Mouse (Mus musculus) E14TG2a.4 (cell line): ENCODE measurements around the gene Slc22a12.

Experiments
- CTCF ChIP-seq: conservative IDR thresholded peaks from 2 replicates; pipeline ENCODE4 v1.5.1; 2014; ENCODE audit warnings: low read length
- POU5F1 ChIP-seq: IDR thresholded peaks from 2 replicates; pipeline ENCODE4 v1.6.1; 2014; ENCODE audit warnings: low read length, borderline replicate concordance

DNA sequence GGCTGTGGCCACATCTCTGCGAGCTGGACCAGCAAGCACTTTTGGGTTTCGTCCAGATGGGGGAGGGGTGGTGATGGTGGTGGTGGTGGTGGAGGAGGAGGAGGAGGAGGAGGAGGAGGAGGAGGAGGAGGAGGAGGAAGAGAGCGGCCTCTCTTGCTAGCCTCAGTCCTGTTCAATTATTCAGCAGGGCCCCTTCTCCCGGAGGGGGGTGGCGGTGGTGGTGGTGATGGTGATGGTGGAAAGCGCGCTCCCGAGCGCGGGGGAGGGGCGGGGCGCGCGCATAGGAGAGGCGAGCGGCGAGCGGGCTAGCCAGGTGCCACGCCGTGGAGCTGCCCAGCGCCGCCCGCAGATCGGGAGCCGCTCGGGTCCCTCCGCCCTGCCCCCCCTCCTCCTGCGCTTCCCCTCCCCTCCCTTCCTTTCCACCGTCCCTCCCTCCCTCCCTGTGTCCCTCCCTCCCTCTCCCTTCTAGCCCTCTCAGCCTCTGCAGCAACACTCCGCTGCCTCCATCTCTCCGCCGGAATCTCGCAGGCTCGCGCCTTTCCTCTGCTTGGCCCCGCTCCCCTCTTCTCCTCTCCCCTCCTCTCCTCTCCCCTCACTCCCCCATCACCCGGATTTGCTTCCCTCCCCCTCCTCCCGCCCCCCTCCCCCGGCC, 45.6 kb downstream of the Slc22a12 start:
- no peak for TF ChIP-seq CTCF
- TF ChIP-seq POU5F1 = no peak
